Mouse (Mus musculus) hematopoietic stem cell, adult 5-6 weeks (primary cell): ENCODE data around the gene Inhbc. TPM values are rescaled to one million over a fixed set of nuclear protein-coding genes. Genes with fewer than 3 reads are reported as not detected.

Source experiments
- ATAC-seq, 2 experiments: fragments of 125-278 bp in 1 of 2; replicated peaks in 1 of 2; 2 replicates each; pipeline ENCODE4 v1.8.0; 2016 to 2017; ENCODE audit warnings: inconsistent platforms in 2 of 2, mild to moderate bottlenecking in 2 of 2, moderate number of reproducible peaks in 2 of 2, low read depth in 1 of 2, moderate TSS enrichment in 1 of 2; ENCODE audit not compliant: low FRiP score in 2 of 2, poor library complexity in 2 of 2, severe bottlenecking in 2 of 2, insufficient read depth in 1 of 2, low TSS enrichment in 1 of 2
- total RNA-seq: library from RNA; stranded (forward); fragments of 172-1452, 232-1000 nt; gene quantifications from 2 replicates; pipeline ENCODE4 v1.2.3, GENCODE M21; 2017

Gene Inhbc
- not detected in 2 replicates for total RNA-seq

- ATAC-seq = no peak
Observed at GRCm38 (mm10) chr10:127369834-127370820, at the start of gene Inhbc. Gene Inhbc, minus strand, starts transcription at chr10:127370431.

GRCm38 (mm10) chr10:127414141-127414540 lies 43.9 kb upstream of the Inhbc start:
- ATAC-seq = no peak

GRCm38 (mm10) chr10:127413585-127413984 lies 43.4 kb upstream of the Inhbc start:
- ATAC-seq = no peak

- ATAC-seq = no peak
Observed at GRCm38 (mm10) chr10:127412776-127413175, 42.5 kb upstream of the Inhbc start.

GRCm38 (mm10) chr10:127412101-127412500 lies 41.9 kb upstream of the Inhbc start:
- no peak for ATAC-seq

GRCm38 (mm10) chr10:127407391-127407790 lies 37.2 kb upstream of the Inhbc start:
- ATAC-seq = no peak

- ATAC-seq = no peak
Observed at GRCm38 (mm10) chr10:127404701-127405100, 34.5 kb upstream of the Inhbc start.

GRCm38 (mm10) chr10:127391774-127392173 lies 21.5 kb upstream of the Inhbc start:
- ATAC-seq = no peak

- no peak for ATAC-seq
Observed at GRCm38 (mm10) chr10:127381743-127382134, 11.5 kb upstream of the Inhbc start.

- ATAC-seq = peak in 1 of 2 experiments; percentile 46; a peak in 2 of 4 replicates
Observed at GRCm38 (mm10) chr10:127380767-127381742, 10.8 kb upstream of the Inhbc start.

GRCm38 (mm10) chr10:127380251-127380691 lies 10.0 kb upstream of the Inhbc start, which contains the start of gene R3hdm2:
Gene R3hdm2, plus strand, starts transcription at chr10:127380327.
- ATAC-seq = peak; percentile 95 to 97

- ATAC-seq = no peak
Observed at GRCm38 (mm10) chr10:127379654-127380053, 9.4 kb upstream of the Inhbc start.

GRCm38 (mm10) chr10:127377700-127378099 lies 7.5 kb upstream of the Inhbc start:
- no peak for ATAC-seq

GRCm38 (mm10) chr10:127371023-127371422 lies 792 bp upstream of the Inhbc start:
- no peak for ATAC-seq

- ATAC-seq = no peak
Observed at GRCm38 (mm10) chr10:127368273-127368672, 2.0 kb downstream of the Inhbc start.

GRCm38 (mm10) chr10:127367116-127367515 lies 3.1 kb downstream of the Inhbc start:
- no peak for ATAC-seq

GRCm38 (mm10) chr10:127360714-127361113 lies 9.5 kb downstream of the Inhbc start:
- peak in 1 of 2 experiments; percentile 42; a peak in 2 of 4 replicates for ATAC-seq
